Mouse (Mus musculus) liver, postnatal 0 days (tissue): ENCODE measurements around the gene Mgll.

Experiments used
- CTCF ChIP-seq: sonication (generic); IDR thresholded peaks from 2 replicates; pipeline ENCODE4 v1.5.1; 2016; ENCODE audit warnings: antibody characterized with exemption, low read depth
- EP300 ChIP-seq: IDR thresholded peaks from 2 replicates; pipeline ENCODE4 v1.6.1; 2016; ENCODE audit warnings: antibody characterized with exemption, low read depth, mild to moderate bottlenecking

DNA sequence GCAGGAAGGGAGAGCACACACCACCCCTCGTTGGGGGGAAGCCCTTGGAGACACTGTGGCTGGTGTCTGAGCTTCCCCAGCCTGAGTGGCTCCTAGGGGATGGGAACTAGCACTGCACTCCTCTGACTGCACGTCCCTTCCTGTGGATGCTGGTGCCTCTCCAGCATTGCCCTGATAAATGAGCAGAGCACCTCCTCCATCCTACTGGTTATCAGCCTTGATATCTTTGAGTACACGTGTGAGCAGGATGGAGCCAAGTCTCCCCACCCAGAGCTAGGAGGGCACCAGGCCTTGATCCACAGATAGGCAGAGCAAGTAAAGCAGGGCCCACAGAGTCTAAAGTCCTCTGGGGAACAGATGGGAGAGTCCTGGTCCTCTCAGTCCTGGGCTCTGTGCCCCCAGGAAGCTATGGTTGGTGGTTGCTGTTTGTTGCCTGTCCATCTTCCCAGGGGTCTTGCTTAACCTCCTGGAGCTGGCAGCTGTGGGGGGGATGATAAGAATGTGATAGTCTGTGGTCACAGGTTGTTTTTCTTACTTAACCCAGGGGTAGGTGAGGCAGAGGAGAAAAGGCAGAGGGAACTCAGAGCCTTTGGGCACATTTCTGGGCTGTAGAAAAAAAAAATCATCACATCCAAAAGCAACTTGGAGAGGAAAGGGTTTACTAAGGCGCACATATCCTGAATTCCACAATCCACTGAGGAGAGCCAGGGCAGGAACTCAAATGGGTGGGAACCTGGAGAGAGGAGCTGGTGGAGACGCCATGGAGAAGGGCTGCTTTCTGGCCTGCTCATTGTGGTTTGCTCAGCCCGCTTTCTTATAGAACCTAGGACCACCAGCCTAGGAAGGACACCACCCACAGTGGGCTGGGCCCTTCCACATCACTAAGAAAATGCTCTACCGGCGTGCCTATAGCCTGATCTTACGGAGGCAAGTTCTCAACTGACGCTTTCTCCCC lies 34.6 kb downstream of the Mgll start:
- TF ChIP-seq CTCF (peak; percentile 50), EP300 (peak; percentile 85)
